Mouse (Mus musculus) Muller cell, postnatal 12 days (primary cell): ENCODE data around the gene Bgn.
A peak's percentile ranks its signal among the peaks of the same experiment; 100 is the strongest.

ENCODE experiments used
- DNase-seq: peaks from one replicate; pipeline ENCODE4 v3.0.0-alpha.2; 2015; ENCODE audit errors: inconsistent ontology term

The Bgn gene

DNA sequence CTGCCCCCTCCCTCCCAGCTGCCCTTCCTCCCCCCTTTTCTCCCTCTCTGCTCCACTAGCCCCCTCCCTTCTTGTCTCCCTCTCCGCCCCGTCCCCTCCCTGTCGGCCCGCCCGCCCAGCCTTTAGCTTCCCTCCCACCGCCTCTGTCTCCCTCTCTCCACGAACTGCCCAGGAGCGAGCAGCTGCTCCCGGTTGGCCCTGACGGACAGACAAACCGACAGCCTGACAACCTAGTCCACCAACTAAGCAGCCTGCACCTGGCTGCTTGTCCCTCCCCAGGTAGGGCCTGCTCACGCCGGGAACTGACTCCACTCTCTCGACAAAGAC, at the start of gene Bgn:
TSS of gene Bgn (plus strand) at position 119 of the 327 bp plus-strand sequence.
- no peak for DNase-seq

GRCm38 (mm10) chrX:73435252-73435651, 48.1 kb upstream of the Bgn start, which contains the start of gene Trex2:
Gene Trex2 (minus strand): TSS chrX:73435344.
- no peak for DNase-seq

DNA sequence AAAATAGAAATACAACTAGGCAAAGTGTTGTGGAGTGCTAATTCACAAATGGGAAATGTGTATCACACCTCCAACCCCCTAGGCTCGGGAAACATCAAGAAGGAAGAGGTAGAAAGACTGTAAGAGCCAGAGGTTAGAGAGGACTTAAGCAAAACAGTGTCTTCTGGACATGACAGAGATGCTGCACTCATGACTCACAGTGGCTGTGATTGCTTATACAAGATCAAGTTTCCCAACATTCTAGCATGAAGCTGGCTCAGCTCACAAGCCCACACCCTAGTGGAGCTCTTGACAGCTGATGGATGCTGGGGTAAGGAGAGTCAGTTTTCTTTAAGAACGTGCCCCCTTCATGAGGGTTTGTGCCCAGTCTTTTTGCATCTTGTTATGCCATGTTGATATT, 42.0 kb upstream of the Bgn start:
- no peak for DNase-seq

DNA sequence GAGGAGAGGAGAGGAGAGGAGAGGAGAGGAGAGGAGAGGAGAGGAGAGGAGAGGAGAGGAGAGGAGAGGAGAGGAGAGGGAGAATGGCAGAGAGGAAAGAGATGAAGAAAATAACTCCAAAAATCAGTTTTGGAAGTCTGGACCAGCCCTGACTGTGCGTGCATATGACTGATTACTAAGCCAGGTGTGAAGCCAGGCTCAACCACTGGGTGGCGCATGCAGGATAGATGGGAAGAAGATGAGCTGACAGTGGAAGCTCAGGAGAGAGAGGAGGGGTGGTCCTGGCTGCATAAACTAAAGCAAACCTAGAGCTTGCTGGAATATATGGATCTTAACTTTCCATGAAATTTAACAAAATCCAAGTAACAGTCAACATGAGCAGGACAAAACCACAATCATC, 31.5 kb upstream of the Bgn start:
- DNase-seq: no peak

DNA sequence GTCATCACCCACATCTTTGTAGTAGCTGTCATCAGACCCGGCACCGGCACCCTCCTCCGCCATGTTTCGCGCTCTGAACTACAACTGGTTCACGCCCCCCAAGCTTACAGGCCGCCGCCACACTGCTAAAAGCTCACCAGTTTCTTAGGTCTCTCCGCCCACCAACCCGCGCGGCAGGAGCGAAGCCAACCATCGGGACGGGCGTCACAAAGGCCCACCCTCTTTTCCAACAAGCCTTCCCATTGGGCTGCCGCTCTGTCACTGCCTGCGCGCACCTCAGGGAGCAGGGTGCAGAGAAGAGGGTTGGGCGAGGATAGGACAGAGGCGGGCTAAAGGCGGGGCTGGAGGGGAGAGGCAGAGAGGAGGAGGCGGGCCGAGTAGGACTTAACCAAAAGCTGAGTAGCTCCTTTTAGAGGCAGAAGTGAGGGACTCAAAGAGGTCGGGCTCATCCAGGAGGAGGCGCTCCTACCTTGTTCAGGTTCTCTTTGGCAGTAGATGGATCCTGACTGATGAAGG, 24.5 kb upstream of the Bgn start, which contains the start of gene Haus7:
TSS of gene Haus7 (minus strand) at position 168 of the 516 bp plus-strand sequence.
- DNase-seq: peak; percentile 97

- no peak for DNase-seq
These were observed 22.6 kb upstream of the Bgn start for GRCm38 (mm10) chrX:73460792-73461191.

DNA sequence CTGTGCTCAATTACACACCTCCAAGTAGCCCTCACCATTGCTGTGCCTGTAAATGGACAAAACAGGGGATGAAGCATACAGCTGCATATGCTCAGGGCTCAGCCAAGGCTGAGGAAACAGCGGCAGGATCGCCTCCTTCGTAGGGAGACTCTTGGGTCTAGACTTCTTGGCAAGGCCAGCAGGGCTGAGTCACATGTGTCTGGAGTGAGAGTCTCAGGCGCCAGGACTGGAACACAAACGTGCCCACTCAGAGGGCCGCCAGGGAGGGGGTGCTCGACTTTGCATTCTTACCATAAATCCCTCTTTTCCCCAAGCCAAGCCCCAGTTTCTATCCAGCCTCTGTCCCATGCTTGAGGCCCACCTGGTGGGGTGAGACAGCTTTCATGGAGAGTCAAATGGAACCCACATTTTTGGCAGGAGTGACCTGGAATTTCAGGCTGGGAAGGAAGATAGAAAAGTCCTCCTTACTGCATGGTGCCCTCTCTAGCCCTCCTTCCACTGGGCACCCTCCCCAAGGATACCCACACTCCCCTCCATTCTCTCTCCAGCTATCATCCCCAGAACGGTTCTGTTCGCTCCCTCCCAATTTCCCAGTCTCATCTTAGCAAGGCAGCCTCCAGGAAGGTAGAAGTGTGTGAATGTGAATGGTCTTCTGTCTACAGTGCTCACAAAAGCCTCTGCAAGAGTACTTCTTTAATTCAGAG, 17.8 kb upstream of the Bgn start:
- DNase-seq: peak; percentile 75

GRCm38 (mm10) chrX:73467446-73468241, 15.8 kb upstream of the Bgn start:
- peak; percentile 24 for DNase-seq

DNA sequence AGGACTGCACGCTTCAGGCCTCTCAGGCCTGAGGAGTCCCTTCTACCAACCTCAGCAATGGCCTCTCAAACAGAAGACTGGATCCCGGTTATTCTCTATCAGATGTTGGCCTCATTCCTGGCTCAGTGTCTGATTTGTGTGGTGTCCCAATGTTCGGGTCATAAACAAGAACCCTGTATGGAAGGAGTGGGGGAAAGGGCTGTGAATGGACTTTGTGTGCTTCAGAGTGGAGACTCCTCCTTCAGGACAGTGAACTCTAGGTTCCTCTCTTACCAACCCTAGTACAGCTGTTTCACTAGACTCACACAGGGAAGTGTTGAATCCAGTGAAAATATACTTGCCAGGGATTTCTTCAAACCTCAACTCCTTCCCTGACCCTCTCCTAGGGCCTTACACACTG, 15.1 kb upstream of the Bgn start:
- no peak for DNase-seq

- DNase-seq: no peak
These were observed 14.7 kb upstream of the Bgn start for GRCm38 (mm10) chrX:73468752-73469151.

DNA sequence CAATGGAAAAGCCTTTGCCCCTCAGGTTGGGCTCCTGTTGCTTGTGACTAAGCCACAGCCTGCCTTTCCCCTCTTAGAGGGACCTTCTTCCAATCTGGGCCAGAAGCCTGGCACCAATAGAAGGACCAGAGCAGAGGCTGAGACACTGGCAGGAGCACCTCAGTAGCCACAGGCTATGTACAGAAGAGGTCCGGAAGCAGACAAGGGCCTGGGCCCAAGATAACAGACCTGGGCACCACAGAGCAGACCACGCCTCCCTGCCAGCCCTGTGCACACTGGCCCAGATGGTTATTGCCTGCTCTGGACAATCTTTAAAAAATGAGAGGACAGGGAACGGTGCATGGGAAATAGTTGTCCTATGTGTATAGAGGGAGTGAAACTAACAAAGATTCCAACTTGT, 11.6 kb upstream of the Bgn start:
- no peak for DNase-seq

DNA sequence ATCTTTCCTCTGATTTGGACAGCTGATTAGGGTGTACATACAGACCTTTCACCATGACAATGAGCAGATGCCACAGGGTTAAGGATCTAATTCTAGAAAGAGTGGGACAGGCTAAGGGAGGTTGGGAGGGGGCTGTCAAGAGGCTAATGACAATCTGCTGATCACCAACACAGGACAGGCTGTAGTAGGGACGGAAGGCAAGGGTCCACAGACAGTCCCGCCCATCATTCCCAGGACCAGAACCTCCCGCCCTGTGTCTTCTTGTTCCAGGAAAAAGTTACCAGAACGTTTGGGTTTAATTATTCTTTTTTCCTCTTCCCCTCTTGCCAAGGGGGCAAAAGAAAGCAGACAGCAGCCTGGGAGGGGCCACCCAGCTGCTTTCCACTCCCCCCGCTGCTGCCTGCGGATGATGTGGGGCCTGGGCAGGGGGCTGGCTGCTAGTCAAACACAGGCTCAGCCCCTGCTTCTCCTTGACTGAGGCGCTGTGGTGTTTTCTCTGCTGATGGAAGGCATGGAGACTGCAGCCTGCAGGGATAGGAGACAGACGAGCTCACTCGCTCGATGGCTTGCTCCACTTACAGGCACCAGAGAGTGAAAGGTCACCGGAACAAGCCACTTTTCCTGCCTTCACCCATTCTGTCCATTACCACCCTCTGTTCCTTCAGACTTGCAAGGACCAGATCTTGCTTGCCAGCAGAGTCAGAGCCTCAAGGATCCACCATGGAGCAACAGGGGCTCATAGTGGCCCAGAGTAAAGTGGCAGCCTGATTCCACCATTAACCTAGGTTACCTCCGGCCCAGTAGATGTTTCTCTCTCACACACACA, 8.8 kb upstream of the Bgn start:
- DNase-seq: no peak

GRCm38 (mm10) chrX:73475658-73476256, 7.6 kb upstream of the Bgn start:
- no peak for DNase-seq

DNA sequence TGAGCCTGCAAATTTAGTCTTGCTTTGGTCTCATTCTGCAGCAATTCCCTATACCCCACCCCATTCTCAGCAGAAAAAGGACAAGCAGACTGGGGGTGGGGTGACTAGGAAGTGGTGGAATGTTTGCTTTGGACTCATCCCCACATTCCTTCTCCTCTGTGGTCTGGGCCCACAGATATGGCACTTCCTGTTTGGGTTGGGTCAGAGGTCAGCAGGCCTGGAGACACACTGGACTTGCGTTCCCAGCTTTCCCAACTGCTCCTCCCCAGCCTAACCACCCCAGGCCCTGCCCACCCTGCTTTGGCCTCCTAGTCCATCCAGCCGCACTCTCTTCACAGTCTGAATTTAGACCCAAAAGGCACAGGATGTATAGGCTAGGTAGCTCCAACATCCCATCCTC, 6.8 kb upstream of the Bgn start:
- DNase-seq: peak; percentile 86

- no peak for DNase-seq
These were observed 5.9 kb upstream of the Bgn start for GRCm38 (mm10) chrX:73477500-73477899.

GRCm38 (mm10) chrX:73479656-73480055, 3.7 kb upstream of the Bgn start:
- DNase-seq: no peak

- DNase-seq: no peak
These were observed 3.1 kb upstream of the Bgn start for GRCm38 (mm10) chrX:73480334-73480733.

- DNase-seq: no peak
These were observed 539 bp upstream of the Bgn start for GRCm38 (mm10) chrX:73482643-73483483.

- DNase-seq: no peak
These were observed 674 bp downstream of the Bgn start for GRCm38 (mm10) chrX:73484076-73484475.

- DNase-seq: no peak
These were observed 1.5 kb downstream of the Bgn start for GRCm38 (mm10) chrX:73484870-73485269.

- peak; percentile 57 for DNase-seq
These were observed 3.5 kb downstream of the Bgn start for GRCm38 (mm10) chrX:73486920-73487319.
